Mouse (Mus musculus): ENCODE results near the gene Rsph1. TPM values are rescaled to one million over a fixed set of nuclear protein-coding genes. Genes with fewer than 3 reads are reported as not detected.

Rsph1 gene
- polyA plus RNA-seq, 1 experiment = 2.7 TPM

DNA sequence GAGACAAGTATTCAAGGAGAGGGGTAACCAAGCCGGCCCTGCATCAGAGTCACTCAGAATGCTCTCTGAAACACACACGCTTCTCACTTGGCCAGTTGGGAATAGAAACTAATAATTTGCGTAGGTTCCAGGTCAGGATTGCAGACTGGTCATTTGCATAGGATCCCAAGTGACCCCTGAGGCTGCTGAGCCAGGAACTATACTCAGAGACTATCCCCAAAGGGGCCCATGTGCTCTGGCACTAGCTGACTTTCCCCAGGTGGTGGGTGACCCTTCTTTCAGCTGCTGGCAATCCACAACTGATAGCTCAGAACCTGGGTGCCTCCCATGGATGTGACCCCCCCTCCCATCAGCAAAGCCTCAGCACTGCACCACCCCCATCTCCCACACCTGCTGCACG, 18.0 kb downstream of the Rsph1 start:
- DNase-seq = no peak
- H3K4me1 ChIP-seq (ENCODE audit: control insufficient read depth, insufficient read depth, low read length) = peaks cover 3% of the 10 kb centered on the region; the same call in 1 of the 2 replicates
- no peak overlapping the region for H3K27ac ChIP-seq (ENCODE audit: insufficient read depth, low read length)
- no peak for TF ChIP-seq CTCF (IDR thresholded peaks at IDR 0.05; ENCODE audit: borderline replicate concordance, insufficient read depth, low read depth, low read length)
- no peak for TF ChIP-seq POLR2A (IDR thresholded peaks at IDR 0.05; ENCODE audit: borderline replicate concordance, insufficient read depth, low read length)
- no peak overlapping the region for H3K4me3 ChIP-seq (replicated peaks; ENCODE audit: insufficient read depth, low read depth, low read length)
- no peaks in the 10 kb centered on the region for H3K27me3 ChIP-seq (ENCODE audit: control insufficient read depth, insufficient read depth, low read length)
- WGBS = 85% methylated on average over 4 of the region's 4 CpGs

DNA sequence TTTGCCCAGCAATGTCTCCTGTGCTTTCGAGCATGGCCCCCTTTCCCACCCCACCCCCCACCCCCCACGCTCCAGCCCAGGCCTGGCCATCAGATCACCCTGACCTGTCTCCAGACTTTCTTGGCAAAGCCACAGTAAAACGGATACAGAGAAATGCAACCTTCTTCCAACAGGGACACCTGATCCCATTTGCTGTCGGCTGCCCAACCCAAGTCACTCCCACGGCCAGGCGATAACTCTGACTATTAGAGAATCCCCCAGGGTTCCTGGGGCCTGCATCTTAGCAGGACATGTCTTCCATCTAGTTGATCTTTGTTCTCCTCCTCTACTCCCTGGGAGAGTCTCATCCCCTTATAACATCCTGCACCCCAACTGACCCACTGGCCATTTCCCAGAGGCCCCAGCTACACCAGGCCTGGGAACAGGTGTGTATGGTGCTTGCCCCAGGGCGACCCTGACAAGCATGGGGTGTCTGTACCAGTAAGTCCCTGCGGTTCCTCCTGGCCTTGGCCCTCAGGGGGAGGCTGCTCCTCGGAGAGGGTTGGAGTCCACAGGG, 18.8 kb downstream of the Rsph1 start:
- no peak for TF ChIP-seq POLR2A (IDR thresholded peaks at IDR 0.05; ENCODE audit: borderline replicate concordance, insufficient read depth, low read length)
- TF ChIP-seq CTCF (IDR thresholded peaks at IDR 0.05; ENCODE audit: borderline replicate concordance, insufficient read depth, low read depth, low read length) = no peak
- H3K4me1 ChIP-seq (ENCODE audit: control insufficient read depth, insufficient read depth, low read length) = peaks cover 3% of the 10 kb centered on the region; the same call in 1 of the 2 replicates
- no peaks in the 10 kb centered on the region for H3K27me3 ChIP-seq (ENCODE audit: control insufficient read depth, insufficient read depth, low read length)
- 72% methylated on average over 9 of the region's 9 CpGs for WGBS
- no peak for DNase-seq
- H3K27ac ChIP-seq (ENCODE audit: insufficient read depth, low read length) = no peak overlapping the region
- H3K4me3 ChIP-seq (replicated peaks; ENCODE audit: insufficient read depth, low read depth, low read length) = no peak overlapping the region

DNA sequence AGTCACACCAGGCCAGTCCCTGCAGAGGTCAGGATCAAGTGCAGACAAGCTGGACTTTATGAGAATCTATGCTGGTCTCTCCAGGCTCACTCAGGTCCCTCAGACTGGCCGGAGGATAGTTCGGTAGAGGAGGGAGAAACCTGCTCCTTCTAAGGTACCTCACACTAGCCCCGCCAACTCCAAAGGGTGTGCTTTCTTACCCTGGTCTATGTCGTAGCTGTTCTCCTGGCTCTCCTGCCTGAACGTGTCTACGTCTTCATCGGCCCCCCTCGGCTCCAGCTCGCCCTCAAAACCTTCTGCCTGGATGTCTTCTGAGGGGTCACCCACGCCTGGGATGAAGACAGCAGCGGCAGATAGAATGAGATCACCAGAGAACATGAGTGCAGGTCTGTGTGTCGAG, 19.3 kb downstream of the Rsph1 start:
- Histone ChIP-seq H3K4me3 (replicated peaks; ENCODE audit: insufficient read depth, low read depth, low read length) (no peak overlapping the region), H3K4me1 (ENCODE audit: control insufficient read depth, insufficient read depth, low read length) (peaks cover 3% of the 10 kb centered on the region; the same call in 1 of the 2 replicates), H3K27me3 (ENCODE audit: control insufficient read depth, insufficient read depth, low read length) (no peaks in the 10 kb centered on the region), H3K27ac (ENCODE audit: insufficient read depth, low read length) (no peak overlapping the region)
- DNase-seq = no peak
- 94% methylated on average over 12 of the region's 12 CpGs for WGBS
- TF ChIP-seq CTCF (IDR thresholded peaks at IDR 0.05; ENCODE audit: borderline replicate concordance, insufficient read depth, low read depth, low read length) (no peak), POLR2A (IDR thresholded peaks at IDR 0.05; ENCODE audit: borderline replicate concordance, insufficient read depth, low read length) (no peak)

DNA sequence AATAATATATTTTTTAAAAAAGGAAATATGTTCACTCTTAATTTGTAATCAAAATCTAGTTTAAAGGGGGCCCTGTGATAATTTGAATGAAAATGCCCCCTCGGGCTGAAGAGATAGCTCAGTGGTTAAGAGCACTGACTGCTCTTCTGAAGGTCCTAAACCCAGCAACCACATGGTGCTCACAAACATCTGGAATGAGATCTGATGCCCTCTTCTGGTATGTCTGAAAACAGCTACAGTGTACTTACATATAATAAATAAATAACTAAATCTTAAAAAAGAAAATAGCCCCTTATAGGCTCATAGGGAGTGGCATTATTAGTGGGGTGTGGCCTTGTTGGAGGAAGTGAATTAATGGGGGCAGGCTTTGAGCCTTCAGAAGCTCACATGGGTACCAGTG, 20.0 kb downstream of the Rsph1 start:
- no peaks in the 10 kb centered on the region for H3K27me3 ChIP-seq (ENCODE audit: control insufficient read depth, insufficient read depth, low read length)
- TF ChIP-seq CTCF (IDR thresholded peaks at IDR 0.05; ENCODE audit: borderline replicate concordance, insufficient read depth, low read depth, low read length) (no peak), POLR2A (IDR thresholded peaks at IDR 0.05; ENCODE audit: borderline replicate concordance, insufficient read depth, low read length) (no peak)
- H3K4me3 ChIP-seq (replicated peaks; ENCODE audit: insufficient read depth, low read depth, low read length) = no peak overlapping the region
- WGBS = 84% methylated on average over 1 of the region's 1 CpGs
- no peak for DNase-seq
- H3K4me1 ChIP-seq (ENCODE audit: control insufficient read depth, insufficient read depth, low read length) = peaks cover 3% of the 10 kb centered on the region; the same call in 1 of the 2 replicates
- no peak overlapping the region for H3K27ac ChIP-seq (ENCODE audit: insufficient read depth, low read length)

DNA sequence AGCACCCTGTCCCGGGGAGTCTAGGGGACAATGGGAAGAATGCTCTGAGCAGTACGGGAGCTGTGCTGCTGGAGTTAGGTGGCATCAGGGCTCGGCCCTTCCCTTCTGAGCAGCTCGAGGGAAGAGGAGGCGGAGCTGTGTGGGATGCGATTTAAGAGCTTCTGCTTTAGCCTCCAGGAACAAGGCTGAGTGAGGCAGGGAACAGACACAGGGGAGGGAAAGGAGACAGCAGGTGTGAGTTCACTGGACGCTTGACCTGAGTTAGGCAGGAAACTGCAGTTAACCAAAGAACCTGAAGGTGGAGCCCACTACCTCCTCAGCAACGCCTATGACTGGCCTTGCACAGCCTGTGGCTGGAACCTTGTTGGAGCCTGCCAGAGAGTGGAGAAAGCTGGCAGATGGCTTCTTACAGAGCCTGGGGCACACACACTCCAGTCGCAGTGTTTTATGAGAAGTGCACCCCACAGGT, 22.7 kb downstream of the Rsph1 start:
- peak; percentile 91 to 94 for DNase-seq
- Histone ChIP-seq H3K27me3 (ENCODE audit: control insufficient read depth, insufficient read depth, low read length) (no peaks in the 10 kb centered on the region), H3K27ac (ENCODE audit: insufficient read depth, low read length) (no peak overlapping the region), H3K4me3 (replicated peaks; ENCODE audit: insufficient read depth, low read depth, low read length) (no peak overlapping the region), H3K4me1 (ENCODE audit: control insufficient read depth, insufficient read depth, low read length) (peaks cover 3% of the 10 kb centered on the region; the same call in 1 of the 2 replicates)
- 15% methylated on average over 9 of the region's 9 CpGs for WGBS
- no peak for TF ChIP-seq POLR2A (IDR thresholded peaks at IDR 0.05; ENCODE audit: borderline replicate concordance, insufficient read depth, low read length)
- TF ChIP-seq CTCF (IDR thresholded peaks at IDR 0.05; ENCODE audit: borderline replicate concordance, insufficient read depth, low read depth, low read length) = peak; percentile 94

DNA sequence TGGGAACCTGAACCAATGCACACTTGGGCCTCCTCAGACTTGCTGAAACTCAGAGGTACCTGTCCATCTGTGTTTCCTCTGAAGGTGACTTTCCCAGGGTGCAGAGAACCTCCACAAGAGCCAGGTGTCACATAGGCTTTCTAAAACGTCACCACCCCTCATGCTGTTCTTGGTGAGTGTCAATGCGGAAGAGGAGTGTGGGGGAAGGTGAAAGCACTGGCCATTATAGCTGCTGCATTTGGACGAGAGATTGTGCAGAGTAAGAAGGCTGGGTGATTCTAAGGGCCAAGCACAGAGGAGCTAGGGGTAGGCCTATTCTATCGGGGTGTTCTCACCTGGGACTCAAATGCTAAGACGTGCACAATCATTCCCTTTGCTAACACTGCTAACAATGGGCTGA, 23.2 kb downstream of the Rsph1 start:
- Histone ChIP-seq H3K4me3 (replicated peaks; ENCODE audit: insufficient read depth, low read depth, low read length) (no peak overlapping the region), H3K27me3 (ENCODE audit: control insufficient read depth, insufficient read depth, low read length) (no peaks in the 10 kb centered on the region), H3K4me1 (ENCODE audit: control insufficient read depth, insufficient read depth, low read length) (peaks cover 3% of the 10 kb centered on the region; the same call in 1 of the 2 replicates), H3K27ac (ENCODE audit: insufficient read depth, low read length) (no peak overlapping the region)
- TF ChIP-seq CTCF (IDR thresholded peaks at IDR 0.05; ENCODE audit: borderline replicate concordance, insufficient read depth, low read depth, low read length) (no peak), POLR2A (IDR thresholded peaks at IDR 0.05; ENCODE audit: borderline replicate concordance, insufficient read depth, low read length) (no peak)
- DNase-seq = no peak
- WGBS = 85% methylated on average over 5 of the region's 5 CpGs

DNA sequence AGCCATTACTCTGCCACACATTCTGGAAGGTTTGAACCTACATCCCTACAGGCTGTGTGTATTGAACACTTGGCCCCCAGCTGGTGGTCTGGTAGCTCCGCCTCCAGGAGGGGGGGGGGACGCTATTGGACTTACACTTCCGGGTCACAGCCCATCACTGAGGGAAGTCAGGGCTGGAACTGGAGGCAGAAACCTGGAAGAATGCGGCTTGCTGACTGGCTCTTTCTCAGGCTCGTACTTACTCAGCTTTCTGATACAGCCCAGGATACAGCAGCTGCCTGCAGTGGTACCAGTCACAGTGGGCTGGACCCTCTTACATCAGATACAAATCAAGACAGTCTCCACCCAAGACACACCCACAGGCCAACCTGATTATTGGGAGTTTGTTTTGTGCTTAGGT, 30.0 kb downstream of the Rsph1 start:
- TF ChIP-seq POLR2A (IDR thresholded peaks at IDR 0.05; ENCODE audit: borderline replicate concordance, insufficient read depth, low read length) (no peak), CTCF (IDR thresholded peaks at IDR 0.05; ENCODE audit: borderline replicate concordance, insufficient read depth, low read depth, low read length) (no peak)
- H3K27me3 ChIP-seq (ENCODE audit: control insufficient read depth, insufficient read depth, low read length) = no peaks in the 10 kb centered on the region

DNA sequence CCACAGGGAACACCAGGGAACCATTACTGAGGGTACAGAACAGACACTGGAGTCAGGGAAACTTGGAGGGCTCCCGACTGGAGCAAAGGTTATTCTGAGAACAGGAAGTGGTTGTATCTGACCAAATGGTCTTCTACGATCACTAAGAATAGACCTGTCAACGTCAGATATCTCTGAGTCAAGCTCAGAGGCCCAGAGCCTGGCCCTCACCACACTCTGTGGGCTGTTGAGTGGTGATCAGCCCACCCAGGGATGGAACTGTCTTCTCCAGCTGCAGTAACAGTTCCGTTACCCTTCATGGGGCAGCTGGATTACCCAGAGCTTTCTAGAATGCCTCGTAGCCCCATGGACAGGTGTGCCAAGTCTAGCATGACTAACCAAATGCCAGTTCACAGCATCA, 31.9 kb downstream of the Rsph1 start:
- no peak for DNase-seq
- H3K27ac ChIP-seq (ENCODE audit: insufficient read depth, low read length) = no peak overlapping the region
- no peak for TF ChIP-seq CTCF (IDR thresholded peaks at IDR 0.05; ENCODE audit: borderline replicate concordance, insufficient read depth, low read depth, low read length)
- no peak for TF ChIP-seq POLR2A (IDR thresholded peaks at IDR 0.05; ENCODE audit: borderline replicate concordance, insufficient read depth, low read length)
- H3K4me3 ChIP-seq (replicated peaks; ENCODE audit: insufficient read depth, low read depth, low read length) = no peak overlapping the region
- 66% methylated on average over 5 of the region's 5 CpGs for WGBS
- no peaks in the 10 kb centered on the region for H3K4me1 ChIP-seq (ENCODE audit: control insufficient read depth, insufficient read depth, low read length)
- H3K27me3 ChIP-seq (ENCODE audit: control insufficient read depth, insufficient read depth, low read length) = no peaks in the 10 kb centered on the region

More for the DNA sequence above, 30.0 kb downstream of the Rsph1 start:
- no peak for DNase-seq
- 44% methylated on average over 5 of the region's 5 CpGs for WGBS
- H3K4me1 ChIP-seq (ENCODE audit: control insufficient read depth, insufficient read depth, low read length) = no peaks in the 10 kb centered on the region
- H3K4me3 ChIP-seq (replicated peaks; ENCODE audit: insufficient read depth, low read depth, low read length) = no peak overlapping the region
- H3K27ac ChIP-seq (ENCODE audit: insufficient read depth, low read length) = no peak overlapping the region
